Mouse (Mus musculus): ENCODE data around the gene Dcbld2.

Gene Dcbld2

DNA sequence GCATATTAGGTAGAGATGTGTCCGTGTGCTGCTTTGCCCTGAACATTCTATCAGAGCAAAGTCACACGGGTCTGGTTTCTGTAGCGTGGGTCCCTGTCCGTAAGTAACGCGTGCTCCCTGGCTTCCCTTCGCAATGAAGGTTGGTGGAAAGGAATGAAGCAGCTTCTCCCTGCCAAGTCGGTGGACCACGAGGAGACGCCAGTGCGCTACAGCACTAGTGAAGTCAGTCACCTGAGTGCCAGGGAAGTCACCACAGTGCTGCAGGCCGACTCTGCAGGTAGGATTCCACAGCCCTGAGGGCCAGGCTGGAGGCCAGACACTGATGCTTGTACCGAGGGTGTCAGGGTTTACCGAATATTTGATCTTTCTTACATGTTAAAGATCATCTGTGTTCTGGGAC, 55.8 kb downstream of the Dcbld2 start:
- Histone ChIP-seq H3K27me3 (ENCODE audit: insufficient read depth, low read length) (no peaks in the 10 kb centered on the region), H3K36me3 (ENCODE audit: insufficient read depth, low read length) (peaks cover 73% of the 10 kb centered on the region), H3K9me3 (ENCODE audit: low read length) (no peaks in the 10 kb centered on the region), H3K4me3 (replicated peaks; ENCODE audit: low read length) (no peak overlapping the region), H3K4me1 (replicated peaks; ENCODE audit: low read depth, low read length) (peaks cover 5% of the 10 kb centered on the region; the same call in 1 of the 2 replicates)
- no peak for TF ChIP-seq CTCF (conservative IDR thresholded peaks at IDR 0.05; ENCODE audit: low read length)
- no peak for TF ChIP-seq NANOG (IDR thresholded peaks at IDR 0.05; ENCODE audit: borderline replicate concordance, low read length)
- no peak for TF ChIP-seq POU5F1 (IDR thresholded peaks at IDR 0.05; ENCODE audit: borderline replicate concordance, low read length)

DNA sequence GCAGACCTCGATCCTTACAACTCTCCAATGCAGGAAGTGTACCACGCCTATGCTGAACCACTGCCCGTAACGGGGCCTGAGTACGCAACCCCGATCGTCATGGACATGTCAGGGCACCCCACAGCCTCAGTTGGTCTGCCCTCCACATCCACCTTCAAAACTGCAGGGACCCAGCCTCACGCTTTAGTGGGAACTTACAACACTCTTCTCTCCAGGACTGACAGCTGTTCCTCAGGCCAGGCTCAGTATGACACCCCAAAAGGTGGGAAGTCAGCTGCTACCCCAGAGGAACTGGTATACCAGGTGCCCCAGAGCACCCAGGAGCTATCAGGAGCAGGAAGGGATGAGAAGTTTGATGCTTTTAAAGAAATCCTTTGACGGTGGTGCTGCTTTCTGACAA, 57.2 kb downstream of the Dcbld2 start:
- TF ChIP-seq POU5F1 (IDR thresholded peaks at IDR 0.05; ENCODE audit: borderline replicate concordance, low read length) = no peak
- H3K27me3 ChIP-seq (ENCODE audit: insufficient read depth, low read length) = no peaks in the 10 kb centered on the region
- no peak overlapping the region for H3K4me3 ChIP-seq (replicated peaks; ENCODE audit: low read length)
- peaks cover 64% of the 10 kb centered on the region for H3K36me3 ChIP-seq (ENCODE audit: insufficient read depth, low read length)
- H3K9me3 ChIP-seq (ENCODE audit: low read length) = no peaks in the 10 kb centered on the region
- peaks cover 8% of the 10 kb centered on the region; the same call in 1 of the 2 replicates for H3K4me1 ChIP-seq (replicated peaks; ENCODE audit: low read depth, low read length)

DNA sequence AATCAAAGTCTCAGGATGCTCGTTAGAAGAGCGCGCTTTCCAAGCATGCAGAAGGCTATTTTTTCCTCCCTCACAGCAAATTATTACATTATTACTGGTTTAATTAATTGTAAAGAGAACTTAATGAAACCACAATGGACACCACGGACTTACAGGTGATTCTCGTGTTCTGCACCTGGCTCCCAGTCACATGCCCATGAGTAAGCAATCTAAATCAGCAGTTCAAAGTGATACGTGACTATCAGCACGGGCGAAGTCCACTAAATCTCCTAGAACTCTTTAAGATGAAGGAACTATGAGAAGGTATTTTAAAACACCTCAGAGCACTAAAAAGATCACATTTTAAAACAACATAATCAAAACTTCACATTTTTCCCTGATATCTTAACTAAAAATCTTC, 61.8 kb downstream of the Dcbld2 start:
- H3K4me3 ChIP-seq (replicated peaks; ENCODE audit: low read length) = no peak overlapping the region
- TF ChIP-seq CTCF (conservative IDR thresholded peaks at IDR 0.05; ENCODE audit: low read length) (no peak), POU5F1 (IDR thresholded peaks at IDR 0.05; ENCODE audit: borderline replicate concordance, low read length) (no peak), NANOG (IDR thresholded peaks at IDR 0.05; ENCODE audit: borderline replicate concordance, low read length) (no peak)
- no peaks in the 10 kb centered on the region for H3K9me3 ChIP-seq (ENCODE audit: low read length)
- peaks cover 28% of the 10 kb centered on the region for H3K36me3 ChIP-seq (ENCODE audit: insufficient read depth, low read length)
- peaks cover 8% of the 10 kb centered on the region; the same call in 1 of the 2 replicates for H3K4me1 ChIP-seq (replicated peaks; ENCODE audit: low read depth, low read length)
- no peaks in the 10 kb centered on the region for H3K27me3 ChIP-seq (ENCODE audit: insufficient read depth, low read length)

DNA sequence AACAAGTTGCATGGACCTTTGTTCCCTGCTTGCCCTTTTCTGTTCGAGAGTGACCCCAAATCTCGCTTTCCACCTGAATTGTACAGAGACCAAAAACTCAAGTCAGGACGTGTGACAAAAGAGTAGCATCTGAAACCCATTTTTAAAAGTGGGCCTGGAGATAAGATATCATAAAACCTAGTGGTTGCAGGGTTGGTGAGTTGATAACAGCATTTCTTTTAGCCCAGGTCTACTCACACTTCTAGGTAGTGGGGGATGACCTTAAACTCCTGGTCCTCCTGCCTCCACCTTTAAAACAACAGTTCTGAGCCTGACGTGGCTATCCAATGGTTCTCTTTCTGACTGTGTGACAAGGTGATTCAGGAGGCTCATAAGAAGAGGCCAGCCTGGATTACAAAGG, 62.6 kb downstream of the Dcbld2 start:
- no peaks in the 10 kb centered on the region for H3K27me3 ChIP-seq (ENCODE audit: insufficient read depth, low read length)
- no peak for TF ChIP-seq NANOG (IDR thresholded peaks at IDR 0.05; ENCODE audit: borderline replicate concordance, low read length)
- TF ChIP-seq POU5F1 (IDR thresholded peaks at IDR 0.05; ENCODE audit: borderline replicate concordance, low read length) = no peak
- no peak for TF ChIP-seq CTCF (conservative IDR thresholded peaks at IDR 0.05; ENCODE audit: low read length)

DNA sequence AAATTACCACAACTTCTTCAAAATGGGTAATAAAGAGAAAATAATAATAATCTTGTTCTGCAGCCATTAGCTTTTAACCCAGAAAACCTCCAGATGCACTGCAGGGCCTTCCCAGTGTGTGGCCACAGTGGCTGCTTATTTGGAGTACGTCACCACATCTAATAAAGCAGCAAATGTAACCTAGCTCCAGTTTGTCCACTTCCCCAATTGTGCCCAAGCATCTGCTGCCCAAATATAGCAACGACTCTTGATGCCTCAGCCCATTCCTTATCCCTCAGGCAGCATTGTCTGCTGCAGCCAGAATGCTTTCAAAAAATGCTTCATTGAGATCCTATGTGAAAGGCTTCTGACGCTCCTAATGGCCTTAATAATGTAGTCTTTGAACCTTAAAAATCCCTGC, 66.6 kb downstream of the Dcbld2 start:
- TF ChIP-seq NANOG (IDR thresholded peaks at IDR 0.05; ENCODE audit: borderline replicate concordance, low read length) = no peak
- no peak for TF ChIP-seq CTCF (conservative IDR thresholded peaks at IDR 0.05; ENCODE audit: low read length)
- no peak for TF ChIP-seq POU5F1 (IDR thresholded peaks at IDR 0.05; ENCODE audit: borderline replicate concordance, low read length)
- Histone ChIP-seq H3K4me3 (replicated peaks; ENCODE audit: low read length) (no peak overlapping the region), H3K4me1 (replicated peaks; ENCODE audit: low read depth, low read length) (peaks cover 5% of the 10 kb centered on the region; the same call in 1 of the 2 replicates), H3K27me3 (ENCODE audit: insufficient read depth, low read length) (no peaks in the 10 kb centered on the region), H3K36me3 (ENCODE audit: insufficient read depth, low read length) (no peaks in the 10 kb centered on the region; the same call in 1 of the 2 replicates), H3K9me3 (ENCODE audit: low read length) (peaks cover 7% of the 10 kb centered on the region; the same call in 1 of the 2 replicates)

More for the DNA sequence above, 62.6 kb downstream of the Dcbld2 start:
- Histone ChIP-seq H3K4me3 (replicated peaks; ENCODE audit: low read length) (no peak overlapping the region), H3K4me1 (replicated peaks; ENCODE audit: low read depth, low read length) (peaks cover 8% of the 10 kb centered on the region; the same call in 1 of the 2 replicates), H3K36me3 (ENCODE audit: insufficient read depth, low read length) (peaks cover 21% of the 10 kb centered on the region), H3K9me3 (ENCODE audit: low read length) (no peaks in the 10 kb centered on the region)

DNA sequence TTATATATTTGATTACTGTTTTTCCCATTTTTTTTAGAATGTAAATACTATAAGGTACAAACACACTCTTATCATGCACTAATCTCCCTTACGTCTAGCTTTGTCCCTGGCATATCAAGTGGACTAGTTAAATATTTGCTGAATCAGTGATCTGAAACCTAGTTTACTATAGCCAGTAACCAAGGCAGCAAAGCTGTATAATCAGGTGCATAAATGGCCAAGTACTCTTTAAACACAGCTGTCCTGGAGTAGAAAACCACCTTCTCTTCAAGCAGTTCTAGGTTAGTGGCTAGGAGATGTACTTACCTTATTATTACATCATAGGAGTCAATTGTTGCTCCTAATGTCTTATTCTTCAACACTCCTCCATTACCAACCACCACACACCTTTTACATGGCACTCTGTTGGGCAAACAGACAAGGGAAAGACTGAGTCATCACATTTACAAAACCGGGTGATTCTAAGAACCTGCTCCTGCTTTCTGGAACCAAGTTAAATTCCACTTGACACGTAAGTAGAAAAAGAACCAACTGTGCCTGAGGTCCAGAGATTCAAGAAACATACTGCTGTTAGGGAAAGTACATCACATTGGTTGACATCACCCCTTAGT, 67.4 kb downstream of the Dcbld2 start:
- TF ChIP-seq CTCF (conservative IDR thresholded peaks at IDR 0.05; ENCODE audit: low read length) (no peak), POU5F1 (IDR thresholded peaks at IDR 0.05; ENCODE audit: borderline replicate concordance, low read length) (no peak), NANOG (IDR thresholded peaks at IDR 0.05; ENCODE audit: borderline replicate concordance, low read length) (no peak)
- H3K4me3 ChIP-seq (replicated peaks; ENCODE audit: low read length) = no peak overlapping the region
- H3K27me3 ChIP-seq (ENCODE audit: insufficient read depth, low read length) = no peaks in the 10 kb centered on the region
- H3K4me1 ChIP-seq (replicated peaks; ENCODE audit: low read depth, low read length) = peaks cover 5% of the 10 kb centered on the region; the same call in 1 of the 2 replicates
- H3K36me3 ChIP-seq (ENCODE audit: insufficient read depth, low read length) = no peaks in the 10 kb centered on the region
- H3K9me3 ChIP-seq (ENCODE audit: low read length) = peaks cover 7% of the 10 kb centered on the region; the same call in 1 of the 2 replicates

DNA sequence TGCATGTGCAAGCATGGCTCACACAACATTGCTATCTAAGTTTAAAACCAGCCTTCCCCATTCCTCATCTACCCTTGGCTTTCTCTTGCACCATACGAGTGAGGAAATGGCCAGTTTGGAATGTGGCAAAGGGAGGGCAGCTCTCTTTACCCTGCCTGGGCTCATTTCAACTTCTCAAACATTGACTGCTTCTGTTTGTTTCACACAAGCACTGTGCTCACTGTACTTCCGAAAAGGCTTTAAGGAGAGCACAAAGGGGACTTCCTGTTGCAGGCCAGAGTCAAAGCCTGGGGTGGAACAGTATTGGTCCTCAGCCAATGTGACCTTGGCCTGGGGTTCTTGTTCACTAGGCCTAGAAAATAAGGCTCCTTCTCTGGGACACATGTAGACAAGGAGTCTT, 68.1 kb downstream of the Dcbld2 start:
- no peak overlapping the region for H3K4me3 ChIP-seq (replicated peaks; ENCODE audit: low read length)
- no peaks in the 10 kb centered on the region for H3K36me3 ChIP-seq (ENCODE audit: insufficient read depth, low read length)
- TF ChIP-seq CTCF (conservative IDR thresholded peaks at IDR 0.05; ENCODE audit: low read length) = no peak
- no peak for TF ChIP-seq NANOG (IDR thresholded peaks at IDR 0.05; ENCODE audit: borderline replicate concordance, low read length)
- no peak for TF ChIP-seq POU5F1 (IDR thresholded peaks at IDR 0.05; ENCODE audit: borderline replicate concordance, low read length)
- H3K4me1 ChIP-seq (replicated peaks; ENCODE audit: low read depth, low read length) = peaks cover 5% of the 10 kb centered on the region; the same call in 1 of the 2 replicates
- H3K27me3 ChIP-seq (ENCODE audit: insufficient read depth, low read length) = no peaks in the 10 kb centered on the region
- peaks cover 7% of the 10 kb centered on the region; the same call in 1 of the 2 replicates for H3K9me3 ChIP-seq (ENCODE audit: low read length)

DNA sequence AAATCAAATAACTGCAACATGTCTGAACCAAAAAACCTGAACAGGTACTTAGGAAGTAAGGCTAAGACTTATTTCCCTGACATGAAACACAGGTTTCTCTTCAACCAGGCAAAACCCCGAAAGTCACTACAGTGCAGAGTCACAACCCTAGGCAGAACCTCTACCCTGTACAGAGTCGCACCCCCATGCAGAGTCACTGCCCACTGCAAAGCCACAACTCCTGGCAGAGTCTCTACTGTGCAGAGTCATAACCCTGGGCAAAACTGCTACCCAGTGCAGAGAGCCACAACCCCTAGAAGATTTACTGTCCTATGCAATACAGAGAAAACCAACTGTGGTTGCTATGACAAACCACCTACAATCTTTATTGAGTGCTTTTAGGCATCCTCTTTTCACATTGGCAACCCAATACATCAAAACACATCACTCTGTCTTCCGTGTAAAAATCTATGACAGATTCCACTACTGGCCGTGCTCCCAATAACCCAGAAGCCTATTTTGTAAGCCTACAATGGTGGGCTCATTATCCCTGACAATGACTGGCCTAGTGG, 71.7 kb downstream of the Dcbld2 start:
- peaks cover 7% of the 10 kb centered on the region; the same call in 1 of the 2 replicates for H3K9me3 ChIP-seq (ENCODE audit: low read length)
- TF ChIP-seq POU5F1 (IDR thresholded peaks at IDR 0.05; ENCODE audit: borderline replicate concordance, low read length) = no peak
- no peak for TF ChIP-seq CTCF (conservative IDR thresholded peaks at IDR 0.05; ENCODE audit: low read length)
- no peak for TF ChIP-seq NANOG (IDR thresholded peaks at IDR 0.05; ENCODE audit: borderline replicate concordance, low read length)

More for the DNA sequence above, 71.7 kb downstream of the Dcbld2 start:
- Histone ChIP-seq H3K4me3 (replicated peaks; ENCODE audit: low read length) (no peak overlapping the region), H3K4me1 (replicated peaks; ENCODE audit: low read depth, low read length) (peaks cover 5% of the 10 kb centered on the region; the same call in 1 of the 2 replicates), H3K36me3 (ENCODE audit: insufficient read depth, low read length) (no peaks in the 10 kb centered on the region), H3K27me3 (ENCODE audit: insufficient read depth, low read length) (no peaks in the 10 kb centered on the region)

Data from E14TG2a.4 (cell line).